Mouse (Mus musculus) CH12.LX (cell line): ENCODE results near the gene Cct3. TPM values are rescaled to one million over a fixed set of nuclear protein-coding genes. Genes with fewer than 3 reads are reported as not detected.

Source experiments
- DNase-seq: peaks from one replicate; pipeline ENCODE4 v3.0.0-alpha.2; 2013; ENCODE audit errors: extremely low read depth
- H3K27ac ChIP-seq: 2 replicates; pipeline ENCODE4 v1.5.1; 2012; ENCODE audit warnings: low read depth, mild to moderate bottlenecking, control low read depth, moderate library complexity; ENCODE audit not compliant: insufficient read depth
- H3K27me3 ChIP-seq: replicated peaks from 2 replicates; pipeline ENCODE3; 2012; ENCODE audit warnings: inconsistent platforms
- H3K36me3 ChIP-seq, 2 experiments: replicated peaks in 1 of 2; 2 replicates each; pipeline versions ENCODE3 to v1.6.1; 2012; ENCODE audit warnings: inconsistent platforms in 1 of 2, low read length in 1 of 2, mild to moderate bottlenecking in 1 of 2, mixed read lengths in 1 of 2, moderate library complexity in 1 of 2; ENCODE audit not compliant: control insufficient read depth in 1 of 2, insufficient read depth in 1 of 2
- H3K4me1 ChIP-seq, 2 experiments: 2 replicates each; pipeline ENCODE4 v1.6.1; 2012; ENCODE audit warnings: inconsistent platforms in 1 of 2, moderate library complexity in 1 of 2; ENCODE audit not compliant: insufficient read depth in 2 of 2, control insufficient read depth in 1 of 2
- H3K4me2 ChIP-seq: 2 replicates; pipeline ENCODE4 v1.6.1; 2012; ENCODE audit warnings: low read depth, mild to moderate bottlenecking, control low read depth; ENCODE audit not compliant: poor library complexity, insufficient read depth, severe bottlenecking
- H3K4me3 ChIP-seq, 3 experiments: fragments of 150-350 bp in 1 of 3; sonication (generic) in 1 of 3; replicated peaks in 1 of 3; 2 replicates each; pipeline versions ENCODE3 to v1.5.1; 2011 to 2012; ENCODE audit warnings: low read depth in 2 of 3, low read length in 2 of 3, mild to moderate bottlenecking in 2 of 3, moderate library complexity in 2 of 3, control low read depth in 1 of 3, improper control_type of control experiment in 1 of 3, inconsistent platforms in 1 of 3, mixed read lengths in 1 of 3; ENCODE audit not compliant: poor library complexity in 1 of 3
- H3K79me2 ChIP-seq: replicated peaks from 2 replicates; pipeline ENCODE4 v1.6.1; 2012; ENCODE audit warnings: mild to moderate bottlenecking, moderate library complexity; ENCODE audit not compliant: control insufficient read depth, poor library complexity, insufficient read depth, severe bottlenecking; ENCODE audit errors: extremely low read depth
- H3K9ac ChIP-seq: 2 replicates; pipeline ENCODE4 v1.6.1; 2012; ENCODE audit warnings: low read depth, mild to moderate bottlenecking, control low read depth, moderate library complexity; ENCODE audit not compliant: insufficient read depth
- H3K9me3 ChIP-seq: replicated peaks from 2 replicates; pipeline ENCODE3; 2012; ENCODE audit warnings: low read length, inconsistent platforms, mixed read lengths
- CHD1 ChIP-seq: IDR thresholded peaks from 2 replicates; pipeline ENCODE4 v1.6.1; 2012; ENCODE audit warnings: low read depth, low read length, improper control_type of control experiment, inconsistent platforms
- CHD2 ChIP-seq: IDR thresholded peaks from 2 replicates; pipeline ENCODE4 v1.6.1; 2011; ENCODE audit warnings: low read length, improper control_type of control experiment
- CTCF ChIP-seq, 2 experiments: IDR thresholded peaks in 1 of 2; conservative IDR thresholded peaks in 1 of 2; 2 replicates each; pipeline ENCODE4 v1.5.1; 2011 to 2012; ENCODE audit warnings: low read depth in 2 of 2, low read length in 2 of 2, improper control_type of control experiment in 1 of 2, inconsistent platforms in 1 of 2, mild to moderate bottlenecking in 1 of 2, moderate library complexity in 1 of 2
- E2F4 ChIP-seq: IDR thresholded peaks from 2 replicates; pipeline ENCODE4 v1.6.1; 2011; ENCODE audit warnings: low read depth, low read length, improper control_type of control experiment; ENCODE audit not compliant: insufficient replicate concordance
- ELF1 ChIP-seq: IDR thresholded peaks from 2 replicates; pipeline ENCODE4 v1.6.1; 2014; ENCODE audit warnings: low read depth, mild to moderate bottlenecking, inconsistent platforms, low read length, improper control_type of control experiment
- EP300 ChIP-seq: IDR thresholded peaks from 2 replicates; pipeline ENCODE4 v1.6.1; 2011; ENCODE audit warnings: low read length, improper control_type of control experiment
- HCFC1 ChIP-seq: IDR thresholded peaks from 2 replicates; pipeline ENCODE4 v1.6.1; 2012; ENCODE audit warnings: low read depth, mild to moderate bottlenecking, inconsistent platforms, low read length, improper control_type of control experiment
- JUND ChIP-seq: conservative IDR thresholded peaks from 2 replicates; pipeline ENCODE4 v1.6.1; 2011; ENCODE audit warnings: low read depth, low read length, improper control_type of control experiment
- KAT2A ChIP-seq: IDR thresholded peaks from 2 replicates; pipeline ENCODE4 v1.6.1; 2012; ENCODE audit warnings: low read length, improper control_type of control experiment, inconsistent platforms; ENCODE audit not compliant: insufficient replicate concordance
- MAFK ChIP-seq: IDR thresholded peaks from 2 replicates; pipeline ENCODE4 v1.6.1; 2011; ENCODE audit warnings: low read length, improper control_type of control experiment; ENCODE audit not compliant: insufficient replicate concordance
- MAX ChIP-seq: IDR thresholded peaks from 2 replicates; pipeline ENCODE4 v1.6.1; 2011; ENCODE audit warnings: low read length, improper control_type of control experiment
- MAZ ChIP-seq: IDR thresholded peaks from 2 replicates; pipeline ENCODE4 v1.6.1; 2012; ENCODE audit warnings: low read depth, mild to moderate bottlenecking, inconsistent platforms, low read length, improper control_type of control experiment, moderate library complexity
- MEF2A ChIP-seq: IDR thresholded peaks from 2 replicates; pipeline ENCODE4 v1.6.1; 2014; ENCODE audit warnings: low read depth, mild to moderate bottlenecking, inconsistent platforms, low read length, improper control_type of control experiment, borderline replicate concordance
- MXI1 ChIP-seq: IDR thresholded peaks from 2 replicates; pipeline ENCODE4 v1.6.1; 2011; ENCODE audit warnings: mild to moderate bottlenecking, low read depth, low read length, improper control_type of control experiment
- MYC ChIP-seq: IDR thresholded peaks from 2 replicates; pipeline ENCODE4 v1.6.1; 2011; ENCODE audit warnings: low read depth, mild to moderate bottlenecking, improper control_type of control experiment, low read length
- PAX5 ChIP-seq: IDR thresholded peaks from 2 replicates; pipeline ENCODE4 v1.6.1; 2012; ENCODE audit warnings: low read length, inconsistent platforms, mixed read lengths
- POLR2A ChIP-seq: IDR thresholded peaks from 2 replicates; pipeline ENCODE4 v1.6.1; 2011; ENCODE audit warnings: low read depth, mild to moderate bottlenecking, improper control_type of control experiment, low read length
- POLR2AphosphoS2 ChIP-seq: IDR thresholded peaks from 2 replicates; pipeline ENCODE4 v1.6.1; 2011; ENCODE audit warnings: low read depth, low read length, improper control_type of control experiment
- RAD21 ChIP-seq: IDR thresholded peaks from 2 replicates; pipeline ENCODE4 v1.6.1; 2011; ENCODE audit warnings: low read depth, mild to moderate bottlenecking, low read length, improper control_type of control experiment, moderate library complexity
- RCOR1 ChIP-seq: conservative IDR thresholded peaks from 2 replicates; pipeline ENCODE4 v1.6.1; 2012; ENCODE audit warnings: low read depth, mild to moderate bottlenecking, inconsistent platforms, low read length, improper control_type of control experiment
- SMC3 ChIP-seq: IDR thresholded peaks from 2 replicates; pipeline ENCODE4 v1.6.1; 2011; ENCODE audit warnings: low read depth, low read length, improper control_type of control experiment
- UBTF ChIP-seq: IDR thresholded peaks from 2 replicates; pipeline ENCODE4 v1.6.1; 2012; ENCODE audit warnings: low read depth, mild to moderate bottlenecking, inconsistent platforms, low read length, improper control_type of control experiment, moderate library complexity
- USF1 ChIP-seq: IDR thresholded peaks from 2 replicates; pipeline ENCODE4 v1.6.1; 2014; ENCODE audit warnings: low read depth, mild to moderate bottlenecking, inconsistent platforms, low read length, improper control_type of control experiment
- USF2 ChIP-seq: conservative IDR thresholded peaks from 2 replicates; pipeline ENCODE4 v1.6.1; 2011; ENCODE audit warnings: low read depth, low read length, improper control_type of control experiment
- ZC3H11A ChIP-seq: IDR thresholded peaks from 2 replicates; pipeline ENCODE4 v1.6.1; 2012; ENCODE audit warnings: low read depth, mild to moderate bottlenecking, inconsistent platforms, low read length, improper control_type of control experiment
- ZMIZ1 ChIP-seq: IDR thresholded peaks from 2 replicates; pipeline ENCODE4 v1.6.1; 2012; ENCODE audit warnings: low read depth, mild to moderate bottlenecking, inconsistent platforms, low read length, improper control_type of control experiment
- ZNF384 ChIP-seq: IDR thresholded peaks from 2 replicates; pipeline ENCODE4 v1.6.1; 2012; ENCODE audit warnings: low read depth, low read length, improper control_type of control experiment, inconsistent platforms
- dilution Hi-C: fragments of 300-500 bp; cut with MboI; formaldehyde crosslinking; loops from 2 replicates; pipeline ENCODE4 v1.14.3; 2020; ENCODE audit warnings: low sequenced_read_pairs; ENCODE audit not compliant: extremely low pct_unique_long_range_greater_than_20kb, extremely low pct_ligation_motif_present
- in situ Hi-C: fragments of 300-500 bp; cut with MboI; formaldehyde crosslinking; loops from 3 replicates; pipeline ENCODE4 v1.14.3; 2019; ENCODE audit warnings: low sequenced_read_pairs, low pct_ligation_motif_present, low pct_unique_long_range_greater_than_20kb, mixed read lengths
- polyA plus RNA-seq: library from polyadenylated mRNA; unstranded; fragments of >175 nt; gene quantifications from 2 replicates; pipeline ENCODE4 v1.2.1, GENCODE M21; 2012; ENCODE audit warnings: low read depth; ENCODE audit not compliant: insufficient read length
- total RNA-seq, 2 experiments: library from RNA; depleted of rRNA; stranded (reverse); fragments of 300-350 nt in 1 of 2; fragments of >200 nt in 1 of 2; gene quantifications; 2 replicates each; pipeline ENCODE4 v1.2.3; 2012 to 2014

The Cct3 gene
- total and polyA plus RNA-seq, 3 experiments, result 546 to 755 (median 742) TPM

GRCm38 (mm10) chr3:88350732-88351131 lies 53.8 kb downstream of the Cct3 start:
- Histone ChIP-seq H3K79me2 (no peaks in the 10 kb centered on the region), H3K4me1 (no peaks in the 10 kb centered on the region), H3K4me2 (no peak overlapping the region), H3K27ac (no peak overlapping the region)
- TF ChIP-seq EP300, result no peak
- TF ChIP-seq MYC, result no peak
- no peak for TF ChIP-seq HCFC1
- TF ChIP-seq MEF2A, result no peak
- no peak for TF ChIP-seq USF2
- TF ChIP-seq ZNF384, result no peak
- no peak for TF ChIP-seq POLR2AphosphoS2
- TF ChIP-seq ZMIZ1, result no peak
- TF ChIP-seq RAD21, result no peak
- no peak for TF ChIP-seq CHD2
- no peak for TF ChIP-seq ZC3H11A
- TF ChIP-seq POLR2A, result no peak
- no peak for TF ChIP-seq UBTF
- no peak for TF ChIP-seq RCOR1
- TF ChIP-seq ELF1, result no peak
- TF ChIP-seq E2F4, result no peak
- TF ChIP-seq MAX, result no peak
- TF ChIP-seq, all 38 proteins: peak for 0
- dilution Hi-C loops, result no loop called here
- Histone ChIP-seq H3K27me3 (no peaks in the 10 kb centered on the region), H3K4me3 (no peak overlapping the region), H3K9ac (no peak overlapping the region), H3K36me3 (peaks cover 93 to 98% of the 10 kb centered on the region in 2 experiments), H3K9me3 (no peaks in the 10 kb centered on the region)
- in situ Hi-C loops, result no loop called here
- DNase-seq, result no peak

- in situ Hi-C loops (no loop called here), dilution Hi-C loops (no loop called here)
- no peaks in the 10 kb centered on the region for H3K79me2 ChIP-seq
- no peak for DNase-seq
- H3K9ac ChIP-seq, result no peak overlapping the region
- H3K27ac ChIP-seq, result no peak overlapping the region
- no peaks in the 10 kb centered on the region for H3K27me3 ChIP-seq
- H3K4me1 ChIP-seq, result no peaks in the 10 kb centered on the region
- no peaks in the 10 kb centered on the region for H3K9me3 ChIP-seq
- no peak overlapping the region for H3K4me2 ChIP-seq
- TF ChIP-seq USF1 (no peak), JUND (no peak), EP300 (no peak), SMC3 (no peak), CHD1 (no peak), MAX (no peak), PAX5 (no peak), MYC (no peak), MAFK (no peak), MAZ (no peak), CTCF (conservative IDR thresholded peaks at IDR 0.05 in 1 of 2, IDR thresholded peaks at IDR 0.05 in 1 of 2; ENCODE audit: low read depth in 2 of 2, low read length in 2 of 2) (no peak), ZMIZ1 (no peak), MXI1 (no peak), ZC3H11A (no peak), RCOR1 (no peak), POLR2AphosphoS2 (no peak), KAT2A (no peak)
- H3K4me3 ChIP-seq, result no peak overlapping the region
- H3K36me3 ChIP-seq, result peaks cover 94 to 98% of the 10 kb centered on the region in 2 experiments
Observed at GRCm38 (mm10) chr3:88352907-88353306, 56.0 kb downstream of the Cct3 start.
